Mouse (Mus musculus) CD4-positive, CD25-positive, alpha-beta regulatory T cell, adult 2 months (primary cell): ENCODE results near the gene Btbd35f9.
"Not testable (repeated sequence)": the region's sequence is repeated elsewhere in the genome, so short reads cannot be mapped to it uniquely, and the experiment has no call there.

ENCODE experiments used
- DNase-seq: peaks from one replicate; pipeline ENCODE4 v3.0.0-alpha.2; 2012; ENCODE audit warnings: low read depth, low spot score

The Btbd35f9 gene

GRCm38 (mm10) chrX:34161399-34161798 is at the start of gene Btbd35f9:
TSS of gene Btbd35f9 (minus strand) at chrX:34161499.
- DNase-seq: not testable (repeated sequence)
